Mouse (Mus musculus) Patski (cell line): ENCODE results near the gene Dpy19l2. TPM values are rescaled to one million over a fixed set of nuclear protein-coding genes. Genes with fewer than 3 reads are reported as not detected.

Experiments used
- ATAC-seq: fragments of 100-300 bp; one replicate; pipeline ENCODE4 v1.8.0; 2021
- CTCF ChIA-PET: fragments of 350-600 bp; sonication (Branson Sonifier 250); formaldehyde crosslinking; loops from one replicate; lab custom pipeline; 2022; ENCODE audit warnings: inconsistent platforms; lab: Charles Lee
- POLR2A ChIA-PET: fragments of 350-600 bp; sonication (Branson Sonifier 250); formaldehyde crosslinking; loops from one replicate; lab custom pipeline; 2022; ENCODE audit warnings: antibody characterized with exemption, inconsistent platforms; lab: Charles Lee
- DNase-seq: peaks from one replicate; pipeline ENCODE4 v3.0.0-alpha.2; 2011; ENCODE audit warnings: low read depth, low spot score
- H3K27me3 ChIP-seq: fragments of 371-371 bp; one replicate; pipeline ENCODE4 v1.5.1; 2021
- CTCF ChIP-seq: fragments of 100-300 bp; IDR thresholded peaks from one replicate; pipeline ENCODE4 v1.5.1; 2021
- in situ Hi-C: fragments of 300-500 bp; cut with MboI; formaldehyde crosslinking; loops from 3 replicates; pipeline ENCODE4 v1.11.1; 2018; ENCODE audit warnings: low pct_unique_long_range_greater_than_20kb, mixed read lengths
- polyA plus RNA-seq: library from polyadenylated mRNA; unstranded; gene quantifications from one replicate; pipeline ENCODE4 v1.2.3, GENCODE M21; 2021

The Dpy19l2 gene
- polyA plus RNA-seq, 1 experiment from 2014 or later = 0.05 TPM

GRCm38 (mm10) chr9:24512121-24512539 is 184.0 kb downstream of the Dpy19l2 start:
- in situ Hi-C loops = loop anchor here (10.0 to 25.0 kb wide), 4 partner anchors 825 to 1250 kb away; no protein-coding TSS in a partner anchor
- TF ChIP-seq CTCF = no peak
- no peak for DNase-seq
- POLR2A ChIA-PET = no interaction called here
- no peak for ATAC-seq
- H3K27me3 ChIP-seq = no peaks in the 10 kb centered on the region
- CTCF ChIA-PET = interaction anchor here (1.0 kb wide), 2 partner anchors 8 to 931 kb away, joined by 3 read pairs; no protein-coding TSS in a partner anchor

DNA sequence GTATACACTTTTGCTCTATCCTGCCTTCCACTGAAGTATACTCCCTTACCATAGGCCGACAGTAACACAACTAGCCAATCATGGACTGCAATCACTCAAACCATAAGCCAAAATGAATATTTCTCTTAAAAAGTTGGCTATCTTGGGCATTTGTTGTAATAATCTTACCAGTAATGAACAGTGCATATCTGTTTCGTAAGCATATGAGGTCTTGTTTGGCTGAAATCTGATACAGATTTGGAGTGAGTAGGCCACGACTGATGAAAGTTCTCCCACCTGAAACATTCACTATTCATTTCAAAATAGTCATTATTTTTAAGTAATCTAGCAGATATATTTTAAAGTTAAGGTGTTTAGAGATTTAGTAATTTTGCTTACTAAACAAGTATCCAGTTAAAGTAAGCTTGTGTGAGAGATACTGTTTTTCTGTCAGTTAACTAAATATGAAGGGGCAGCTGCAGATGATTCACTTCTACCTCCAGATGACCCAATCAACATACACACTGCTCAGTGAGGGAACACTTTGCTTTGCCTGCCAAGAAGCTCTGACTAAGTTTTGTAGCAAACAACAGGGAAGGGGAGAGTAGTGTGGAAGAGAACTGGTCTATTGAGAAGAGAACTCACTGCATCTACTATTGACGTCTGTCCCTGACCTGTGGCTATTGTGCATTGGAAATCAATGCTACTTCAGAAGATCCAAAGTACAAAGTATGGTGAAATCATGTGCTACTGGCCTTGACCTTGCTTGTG is 184.5 kb downstream of the Dpy19l2 start:
- ChIA-PET POLR2A (no interaction called here), CTCF (interaction anchor here (1.0 kb wide), 1 partner anchor 931 kb away, joined by 3 read pairs; no protein-coding TSS in a partner anchor)
- no peaks in the 10 kb centered on the region for H3K27me3 ChIP-seq
- TF ChIP-seq CTCF = no peak
- no peak for DNase-seq
- ATAC-seq = no peak
- in situ Hi-C loops = loop anchor here (10.0 to 25.0 kb wide), 4 partner anchors 824 to 1249 kb away; no protein-coding TSS in a partner anchor

- DNase-seq (no peak), ATAC-seq (no peak)
- ChIA-PET CTCF (no interaction called here), POLR2A (no interaction called here)
- no peaks in the 10 kb centered on the region for H3K27me3 ChIP-seq
- in situ Hi-C loops = loop anchor here (5.0 to 25.0 kb wide), 3 partner anchors 392 to 1247 kb away; no protein-coding TSS in a partner anchor
- no peak for TF ChIP-seq CTCF
Measured at GRCm38 (mm10) chr9:24508880-24509279, 187.2 kb downstream of the Dpy19l2 start.

Other genes starting within 250 kb of the Dpy19l2 start
- 25.4 TPM for gene Dpy19l1, start 193.2 kb downstream of the Dpy19l2 start, polyA plus RNA-seq
- not detected for gene Cypt4, start 71.1 kb downstream of the Dpy19l2 start, polyA plus RNA-seq
- 6.6 TPM for gene Tbx20, start 78.0 kb upstream of the Dpy19l2 start, polyA plus RNA-seq